Mouse (Mus musculus) kidney, postnatal 36 days (tissue): Measurements from ENCODE around the gene Glod5.

Experiments
- DNase-seq, 2 experiments: peaks; one replicate each; pipeline ENCODE4 v3.0.0; 2021 to 2022; ENCODE audit warnings: mixed read lengths in 2 of 2

Glod5 gene

GRCm38 (mm10) chrX:7967596-7968201 lies 50.6 kb downstream of the Glod5 start:
- DNase-seq = no peak

DNA sequence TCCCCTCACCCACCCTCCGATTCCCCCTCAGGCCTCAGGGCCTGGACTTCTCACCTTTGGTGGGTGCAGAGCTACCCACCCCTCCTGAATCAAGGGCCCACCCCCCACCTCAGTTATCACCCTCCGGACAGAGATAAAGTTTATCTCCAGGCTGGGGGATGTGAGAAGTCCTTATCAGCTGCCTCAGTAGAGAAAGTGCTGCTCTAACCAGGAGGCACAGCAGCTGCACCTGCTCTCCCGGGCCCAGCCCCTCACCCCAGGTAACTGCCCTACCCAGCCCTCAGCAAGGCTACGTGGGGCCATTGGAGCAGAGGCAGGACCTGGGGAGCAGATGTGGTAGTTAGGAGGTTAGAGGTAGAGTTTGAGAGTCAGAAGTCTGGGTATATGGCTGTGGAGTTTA lies 52.1 kb downstream of the Glod5 start:
- no peak for DNase-seq

GRCm38 (mm10) chrX:7963829-7964626 lies 54.3 kb downstream of the Glod5 start:
- no peak for DNase-seq

DNA sequence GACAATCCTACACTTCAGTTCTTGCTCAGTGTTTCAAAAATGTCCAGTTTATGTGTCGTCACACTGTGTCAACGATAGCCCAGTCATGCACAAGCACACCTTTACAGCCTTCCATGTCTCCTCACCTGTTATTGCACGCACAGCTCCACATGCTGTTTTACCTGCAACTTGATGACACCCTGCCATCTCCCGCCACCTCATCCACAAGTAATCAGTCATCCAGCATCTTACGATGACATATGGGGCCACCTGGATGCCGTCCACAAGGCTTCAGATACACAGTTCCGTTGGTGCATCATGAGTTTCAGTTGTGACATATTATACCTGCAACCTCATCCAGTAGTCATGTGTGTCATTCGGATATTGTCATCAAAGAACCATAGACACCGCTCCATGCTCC lies 59.4 kb downstream of the Glod5 start:
- DNase-seq = no peak
